Mouse (Mus musculus) ES-E14 (cell line): ENCODE data around the gene Fbxl18. TPM values are rescaled to one million over a fixed set of nuclear protein-coding genes. Genes with fewer than 3 reads are reported as not detected.

Experiments used
- DNase-seq: peaks from one replicate; pipeline ENCODE4 v3.0.0-alpha.2; 2013; ENCODE audit warnings: low read depth, low spot score
- H3K27ac ChIP-seq: 2 replicates; pipeline ENCODE4 v1.5.1; 2012; ENCODE audit warnings: low read depth, mild to moderate bottlenecking, low read length, moderate library complexity, mixed read lengths; ENCODE audit not compliant: poor library complexity, insufficient read depth, severe bottlenecking
- H3K36me3 ChIP-seq: 2 replicates; pipeline ENCODE4 v1.6.1; 2012; ENCODE audit warnings: mild to moderate bottlenecking, low read length, moderate library complexity, mixed read lengths; ENCODE audit not compliant: control insufficient read depth, poor library complexity, insufficient read depth, severe bottlenecking
- H3K4me1 ChIP-seq, 2 experiments: fragments of 150-350 bp in 1 of 2; sonication (generic) in 1 of 2; 2 replicates each; pipeline ENCODE4 v1.6.1; 2012; ENCODE audit warnings: low read length in 2 of 2, mild to moderate bottlenecking in 1 of 2, mixed read lengths in 1 of 2; ENCODE audit not compliant: control insufficient read depth in 2 of 2, insufficient read depth in 2 of 2, poor library complexity in 1 of 2
- H3K4me3 ChIP-seq, 2 experiments: fragments of 150-350 bp in 1 of 2; sonication (generic) in 1 of 2; 2 replicates each; pipeline ENCODE4 v1.5.1; 2012; ENCODE audit warnings: low read length in 2 of 2, low read depth in 1 of 2, mild to moderate bottlenecking in 1 of 2, mixed read lengths in 1 of 2; ENCODE audit not compliant: insufficient read depth in 1 of 2, poor library complexity in 1 of 2, severe bottlenecking in 1 of 2
- H3K9ac ChIP-seq: 2 replicates; pipeline ENCODE4 v1.6.1; 2012; ENCODE audit warnings: low read depth, mild to moderate bottlenecking, low read length, mixed read lengths; ENCODE audit not compliant: poor library complexity, insufficient read depth, severe bottlenecking
- H3K9me3 ChIP-seq: fragments of 150-350 bp; sonication (generic); 2 replicates; pipeline ENCODE4 v1.6.1; 2012; ENCODE audit warnings: low read depth, mild to moderate bottlenecking, low read length; ENCODE audit not compliant: control insufficient read depth, insufficient read depth
- CHD2 ChIP-seq: IDR thresholded peaks from 2 replicates; pipeline ENCODE4 v1.6.1; 2014; ENCODE audit warnings: mild to moderate bottlenecking, low read depth, low read length, inconsistent platforms
- HCFC1 ChIP-seq: IDR thresholded peaks from 2 replicates; pipeline ENCODE4 v1.6.1; 2012; ENCODE audit warnings: low read length, inconsistent platforms, borderline replicate concordance; ENCODE audit not compliant: insufficient read depth
- MAFK ChIP-seq: IDR thresholded peaks from 2 replicates; pipeline ENCODE4 v1.6.1; 2014; ENCODE audit warnings: mild to moderate bottlenecking, low read depth, low read length, inconsistent platforms; ENCODE audit not compliant: insufficient read depth
- ZC3H11A ChIP-seq: IDR thresholded peaks from 2 replicates; pipeline ENCODE4 v1.6.1; 2012; ENCODE audit warnings: low read depth, mild to moderate bottlenecking, inconsistent platforms, low read length, borderline replicate concordance
- ZNF384 ChIP-seq: IDR thresholded peaks from 2 replicates; pipeline ENCODE4 v1.6.1; 2012; ENCODE audit warnings: low read depth, low read length, inconsistent platforms
- in situ Hi-C, 2 experiments: fragments of 600-800 bp; cut with MboI; formaldehyde crosslinking; loops; one replicate each; pipeline ENCODE4 v1.15.1; 2025; ENCODE audit warnings: low sequenced_read_pairs in 2 of 2, inconsistent platforms in 1 of 2; ENCODE audit not compliant: unreplicated experiment in 2 of 2
- total RNA-seq: library from RNA; depleted of rRNA; stranded (reverse); fragments of 300-350 nt; gene quantifications from 2 replicates; pipeline ENCODE4 v1.2.3, GENCODE M21; 2012

The Fbxl18 gene
- total RNA-seq, 1 experiment, result 20.1 TPM

GRCm38 (mm10) chr5:142825665-142826064 lies 69.6 kb downstream of the Fbxl18 start:
- DNase-seq, result no peak
- no peak overlapping the region for H3K4me3 ChIP-seq
- in situ Hi-C loops, result no loop called here
- TF ChIP-seq ZNF384 (no peak), CHD2 (no peak), ZC3H11A (no peak), MAFK (no peak), HCFC1 (no peak)
- H3K36me3 ChIP-seq, result no peaks in the 10 kb centered on the region
- H3K27ac ChIP-seq, result no peak overlapping the region
- H3K9ac ChIP-seq, result no peak overlapping the region
- H3K4me1 ChIP-seq, result peaks cover 9 to 19% of the 10 kb centered on the region in 2 experiments; a peak in 3 of 4 replicates
- no peaks in the 10 kb centered on the region for H3K9me3 ChIP-seq

- Histone ChIP-seq H3K27ac (peak overlapping the region; percentile 52; the same call in 1 of the 2 replicates), H3K36me3 (no peaks in the 10 kb centered on the region), H3K4me1 (peaks cover 9 to 19% of the 10 kb centered on the region in 2 experiments; a peak in 3 of 4 replicates), H3K9me3 (no peaks in the 10 kb centered on the region), H3K9ac (peak overlapping the region; percentile 80; the same call in 1 of the 2 replicates), H3K4me3 (peak overlapping the region; percentile 66 to 82; a peak in 3 of 4 replicates)
- DNase-seq, result no peak
- in situ Hi-C loops, result no loop called here
- TF ChIP-seq MAFK (no peak), ZC3H11A (no peak), ZNF384 (no peak), HCFC1 (no peak), CHD2 (no peak)
Measured at GRCm38 (mm10) chr5:142824091-142824490, 71.1 kb downstream of the Fbxl18 start.

GRCm38 (mm10) chr5:142823096-142824062 lies 71.8 kb downstream of the Fbxl18 start:
- peak overlapping the region; percentile 66 to 82 for H3K4me3 ChIP-seq
- DNase-seq, result no peak
- in situ Hi-C loops, result no loop called here
- H3K9me3 ChIP-seq, result no peaks in the 10 kb centered on the region
- TF ChIP-seq CHD2, result peak; percentile 63; the same call in 1 of the 2 replicates
- TF ChIP-seq ZNF384, result no peak
- H3K36me3 ChIP-seq, result no peaks in the 10 kb centered on the region
- H3K9ac ChIP-seq, result peak overlapping the region; percentile 80
- peaks cover 9 to 19% of the 10 kb centered on the region in 2 experiments; a peak in 3 of 4 replicates for H3K4me1 ChIP-seq
- H3K27ac ChIP-seq, result peak overlapping the region; percentile 77

GRCm38 (mm10) chr5:142822286-142823095 lies 72.7 kb downstream of the Fbxl18 start:
- H3K36me3 ChIP-seq, result no peaks in the 10 kb centered on the region
- H3K9me3 ChIP-seq, result no peaks in the 10 kb centered on the region
- H3K27ac ChIP-seq, result peak overlapping the region; percentile 77
- in situ Hi-C loops, result no loop called here
- peak overlapping the region; percentile 80 for H3K9ac ChIP-seq
- no peak for DNase-seq
- no peak for TF ChIP-seq HCFC1
- TF ChIP-seq ZNF384, result no peak
- TF ChIP-seq MAFK, result no peak
- TF ChIP-seq ZC3H11A, result no peak
- TF ChIP-seq CHD2, result no peak
- peak overlapping the region; percentile 66 to 82 for H3K4me3 ChIP-seq
- peaks cover 9 to 19% of the 10 kb centered on the region in 2 experiments; a peak in 3 of 4 replicates for H3K4me1 ChIP-seq
